Mouse (Mus musculus) bone marrow, adult 2 months (tissue): ENCODE data around the gene Mob3a. TPM values are rescaled to one million over a fixed set of nuclear protein-coding genes. Genes with fewer than 3 reads are reported as not detected.

Source experiments
- H3K27ac ChIP-seq: fragments of 200-500 bp; 2 replicates; pipeline ENCODE4 v1.5.1; 2012; ENCODE audit warnings: low read depth, mild to moderate bottlenecking, control low read depth, inconsistent platforms, low read length; ENCODE audit not compliant: control insufficient read depth, poor library complexity, insufficient read depth
- H3K4me1 ChIP-seq: fragments of 200-500 bp; 2 replicates; pipeline ENCODE4 v1.6.1; 2011; ENCODE audit warnings: low read length; ENCODE audit not compliant: control insufficient read depth, insufficient read depth
- H3K4me3 ChIP-seq: fragments of 200-500 bp; replicated peaks from 2 replicates; pipeline ENCODE3; 2011; ENCODE audit warnings: mild to moderate bottlenecking, low read depth, low read length, control low read depth; ENCODE audit not compliant: control insufficient read depth
- CTCF ChIP-seq: fragments of 200-500 bp; IDR thresholded peaks from 2 replicates; pipeline ENCODE4 v1.5.1; 2011; ENCODE audit warnings: low read length, control low read depth; ENCODE audit not compliant: control insufficient read depth, insufficient read depth
- POLR2A ChIP-seq: fragments of 200-500 bp; IDR thresholded peaks from 2 replicates; pipeline ENCODE4 v1.6.1; 2011; ENCODE audit warnings: low read depth, mild to moderate bottlenecking, control low read depth, low read length, borderline replicate concordance; ENCODE audit not compliant: control insufficient read depth
- WGBS: fragments of 180-500 bp; shearing (Covaris S2); methylation state at CpG from one replicate; pipeline ENCODE4 v1.1.7; 2018; 5-methylcytosine and 5-hydroxymethylcytosine counted together
- polyA plus RNA-seq: library from polyadenylated mRNA; stranded (reverse); fragments of >200 nt; gene quantifications from 2 replicates; pipeline ENCODE4 v1.2.4, GENCODE M21; 2011; ENCODE audit warnings: low replicate concordance; ENCODE audit not compliant: missing spikeins, insufficient read depth, insufficient read length

Mob3a gene
- polyA plus RNA-seq, 1 experiment, result 45.8 TPM

DNA sequence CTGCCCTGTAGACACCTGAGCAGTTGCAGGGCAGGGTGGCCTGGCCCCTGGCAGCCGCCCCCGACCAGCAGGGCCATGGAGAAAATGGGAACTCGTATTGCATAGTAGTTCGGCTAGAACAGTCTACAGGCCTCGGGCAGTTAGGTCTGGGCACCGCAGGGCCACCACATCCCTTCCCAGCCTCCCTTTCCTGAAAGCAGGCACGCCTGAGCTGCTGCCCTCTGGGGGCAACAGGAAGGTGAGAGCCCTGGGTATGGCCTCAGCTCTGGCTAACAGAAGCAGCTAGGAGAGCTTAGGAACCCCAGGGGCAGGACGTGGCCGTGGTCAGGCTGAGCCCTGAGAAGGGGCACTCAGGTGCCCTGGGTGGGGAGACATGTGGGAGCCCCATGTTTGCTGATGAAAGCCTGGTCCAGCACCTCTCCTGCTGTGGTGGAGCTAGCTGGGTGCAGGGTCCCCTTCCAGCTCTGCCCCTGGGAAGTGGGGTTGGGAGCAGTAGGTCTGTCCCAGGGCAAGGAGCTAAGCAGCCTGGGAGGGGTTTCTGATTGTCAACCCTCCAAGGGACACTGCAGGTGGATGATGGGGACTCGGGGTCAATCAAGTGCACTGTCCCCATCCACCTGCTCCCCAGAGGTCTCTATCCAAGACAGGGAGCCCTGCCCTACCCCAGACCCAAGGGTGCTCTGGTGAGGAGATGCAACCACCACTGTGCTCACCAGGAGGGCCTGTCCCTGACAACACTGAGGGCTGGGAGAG is 35.6 kb downstream of the Mob3a start:
- H3K4me1 ChIP-seq, result peaks cover 6% of the 10 kb centered on the region
- no peak overlapping the region for H3K4me3 ChIP-seq
- peak overlapping the region; percentile 60; the same call in 1 of the 2 replicates for H3K27ac ChIP-seq
- no peak for TF ChIP-seq POLR2A
- TF ChIP-seq CTCF, result no peak
- 27% methylated on average over 10 of the region's 10 CpGs for WGBS

DNA sequence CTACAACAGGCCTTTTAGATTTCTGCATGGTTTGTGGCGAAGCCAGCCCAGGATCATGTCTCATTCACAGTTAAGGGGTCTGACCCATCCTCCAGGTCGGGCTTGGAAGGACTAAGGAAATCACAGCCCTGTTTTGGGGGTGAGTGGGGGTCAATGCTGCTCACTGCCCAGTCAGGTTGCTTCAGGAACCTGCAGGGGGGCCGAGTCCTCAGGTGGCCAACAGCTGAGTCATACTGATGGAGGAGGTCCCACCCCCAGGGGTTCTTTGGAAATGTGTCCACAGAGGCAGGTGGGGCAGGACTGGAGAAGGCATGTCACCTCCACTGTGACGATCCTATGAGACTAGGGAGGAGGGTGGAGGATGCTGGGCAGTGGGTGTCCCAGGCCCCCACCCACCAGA is 36.3 kb downstream of the Mob3a start:
- 36% methylated on average over 4 of the region's 4 CpGs for WGBS
- TF ChIP-seq POLR2A (no peak), CTCF (no peak)
- Histone ChIP-seq H3K4me1 (peaks cover 6% of the 10 kb centered on the region), H3K4me3 (no peak overlapping the region), H3K27ac (no peak overlapping the region)

DNA sequence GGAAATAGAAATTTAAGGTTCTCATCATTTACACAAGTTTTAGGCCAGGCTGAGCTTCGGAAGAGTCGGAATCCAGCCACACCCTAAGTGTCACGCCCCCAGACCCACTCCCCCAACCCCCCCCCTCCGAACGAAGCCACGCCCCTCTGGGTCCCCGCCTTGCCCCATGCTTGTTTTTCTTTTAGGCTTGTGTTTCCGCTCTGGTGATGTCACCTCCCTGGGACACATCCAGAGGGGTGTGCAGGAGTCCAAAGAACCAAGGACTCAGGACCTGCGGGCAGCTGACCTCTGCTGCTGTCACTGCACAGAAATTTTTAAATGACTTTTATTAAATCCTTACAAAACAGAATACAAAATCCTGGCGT is 36.8 kb downstream of the Mob3a start:
- WGBS, result 15% methylated on average over 10 of the region's 10 CpGs
- Histone ChIP-seq H3K27ac (peak overlapping the region; percentile 83), H3K4me3 (no peak overlapping the region), H3K4me1 (peaks cover 6% of the 10 kb centered on the region)
- TF ChIP-seq CTCF (no peak), POLR2A (no peak)

DNA sequence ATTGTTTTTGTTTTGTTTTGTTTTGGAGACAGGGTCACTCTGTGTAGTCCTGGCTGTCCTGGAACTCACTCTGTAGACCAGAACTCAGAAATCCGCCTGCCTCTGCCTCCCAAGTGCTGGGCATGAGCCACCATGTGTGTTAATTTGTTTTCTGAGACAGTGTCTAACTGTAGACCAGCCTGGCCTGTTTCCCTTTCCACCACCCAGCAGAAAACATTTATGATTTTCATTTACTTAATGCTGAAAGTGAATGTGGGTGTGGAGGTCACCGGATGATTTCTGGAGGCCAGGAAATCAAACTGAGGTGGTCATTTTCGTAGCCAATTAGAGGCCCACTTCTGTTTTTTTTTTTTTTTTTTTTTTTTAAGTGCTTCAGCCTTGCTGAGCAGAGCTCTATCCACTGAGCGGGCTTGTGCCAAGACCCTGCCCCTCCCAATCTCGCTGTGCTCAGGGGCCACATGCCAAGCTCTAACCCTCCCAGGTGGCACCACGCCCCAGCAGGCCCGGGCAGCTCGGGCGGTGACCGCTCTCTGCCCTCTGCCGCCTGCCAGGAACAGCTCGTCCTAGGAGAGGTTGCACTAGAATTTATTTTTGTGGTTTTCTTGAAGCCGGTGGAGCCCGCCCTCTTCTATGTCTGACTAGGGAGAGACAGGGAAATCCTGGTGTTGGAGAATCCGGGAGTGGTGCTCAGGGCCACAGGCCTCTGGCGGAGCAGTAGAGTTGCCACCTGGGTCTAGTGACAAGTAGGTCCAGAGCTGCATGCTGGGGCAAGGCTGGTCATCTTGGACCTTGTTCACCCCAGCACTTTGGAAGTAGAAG is 37.4 kb downstream of the Mob3a start:
- H3K4me1 ChIP-seq, result peaks cover 6% of the 10 kb centered on the region
- WGBS, result 5% methylated on average over 16 of the region's 16 CpGs
- peak overlapping the region; percentile 83 for H3K27ac ChIP-seq
- TF ChIP-seq POLR2A (no peak), CTCF (no peak)
- H3K4me3 ChIP-seq, result no peak overlapping the region

DNA sequence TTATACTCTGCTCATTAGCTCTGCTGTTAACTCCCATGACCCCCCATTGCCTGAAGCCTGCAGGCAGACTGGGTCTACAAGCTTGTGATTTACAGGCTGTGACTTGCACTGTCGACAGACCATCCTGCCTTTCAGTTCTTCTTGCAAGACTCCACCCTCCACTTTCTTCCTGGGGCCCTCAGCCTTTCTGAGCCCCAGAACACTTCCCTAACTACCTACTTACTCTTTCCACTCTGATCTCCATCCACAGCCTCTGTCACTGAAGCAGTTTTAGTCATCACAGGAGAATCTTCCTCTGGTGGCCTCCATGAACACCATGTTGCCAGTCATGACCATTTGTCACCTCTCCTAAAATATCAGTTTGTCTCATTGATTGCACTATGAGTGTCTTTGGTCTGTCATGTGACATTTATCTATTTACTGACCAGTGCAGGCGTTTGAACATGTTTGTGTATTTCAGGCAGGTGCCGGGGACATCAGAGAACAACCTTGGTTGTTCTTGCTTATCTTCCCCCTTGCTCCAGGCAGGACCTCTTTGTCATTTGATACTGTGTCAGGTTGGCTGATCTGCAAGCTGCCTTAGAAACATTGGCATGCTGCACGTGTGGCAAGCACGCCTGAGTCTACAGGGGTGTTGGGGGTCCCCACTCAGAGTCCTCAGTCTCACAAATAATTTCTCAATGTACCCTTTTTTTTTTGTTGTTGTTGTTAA is 38.1 kb downstream of the Mob3a start:
- Histone ChIP-seq H3K4me3 (no peak overlapping the region), H3K4me1 (peaks cover 6% of the 10 kb centered on the region), H3K27ac (peak overlapping the region; percentile 68)
- no peak for TF ChIP-seq POLR2A
- no peak for TF ChIP-seq CTCF
- 20% methylated on average over 5 of the region's 5 CpGs for WGBS

DNA sequence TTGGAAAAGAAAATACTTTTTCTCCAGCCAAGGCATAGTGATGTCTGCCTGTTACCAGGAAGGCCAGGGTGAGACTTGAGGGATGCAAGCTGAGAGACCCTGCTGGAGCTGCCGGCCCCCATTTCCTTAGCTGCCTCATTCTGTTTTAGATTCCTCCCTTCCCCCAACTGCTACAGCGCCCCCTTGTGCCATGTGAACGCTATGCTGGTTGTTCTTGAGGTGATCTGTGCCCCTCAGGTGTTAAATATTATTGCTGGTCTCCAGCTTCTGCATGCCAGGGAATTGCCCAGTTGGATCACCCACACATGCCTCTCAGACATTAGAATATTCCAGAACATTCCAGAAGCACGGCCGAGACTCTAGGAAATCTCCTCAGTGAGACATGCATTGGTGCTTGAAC is 40.6 kb downstream of the Mob3a start:
- TF ChIP-seq CTCF (peak; percentile 84), POLR2A (no peak)
- H3K27ac ChIP-seq, result no peak overlapping the region
- H3K4me1 ChIP-seq, result peaks cover 12% of the 10 kb centered on the region
- 35% methylated on average over 5 of the region's 5 CpGs for WGBS
- H3K4me3 ChIP-seq, result no peak overlapping the region

DNA sequence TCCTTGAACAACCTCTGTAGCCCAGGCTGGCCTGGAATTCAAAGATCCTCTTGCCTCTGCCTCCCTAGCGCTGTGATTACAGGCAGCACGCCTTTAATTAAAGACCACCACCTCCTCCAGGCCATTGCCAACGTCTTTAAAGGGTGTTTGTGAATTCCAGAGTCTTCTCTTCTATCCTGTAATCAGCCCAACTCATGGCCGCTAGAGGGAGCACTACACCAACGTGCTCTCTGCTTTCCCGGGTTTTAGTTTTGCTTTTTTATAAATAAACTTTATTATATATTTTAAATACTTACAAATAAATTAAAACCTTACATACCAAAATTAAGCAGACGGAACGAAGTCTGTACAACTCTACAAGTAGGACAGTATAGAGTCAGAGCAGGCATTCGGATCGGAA is 42.6 kb downstream of the Mob3a start:
- peak; percentile 73 for TF ChIP-seq CTCF
- no peak for TF ChIP-seq POLR2A
- H3K4me1 ChIP-seq, result peaks cover 10% of the 10 kb centered on the region
- 11% methylated on average over 10 of the region's 10 CpGs for WGBS
- no peak overlapping the region for H3K4me3 ChIP-seq
- H3K27ac ChIP-seq, result peak overlapping the region; percentile 62

DNA sequence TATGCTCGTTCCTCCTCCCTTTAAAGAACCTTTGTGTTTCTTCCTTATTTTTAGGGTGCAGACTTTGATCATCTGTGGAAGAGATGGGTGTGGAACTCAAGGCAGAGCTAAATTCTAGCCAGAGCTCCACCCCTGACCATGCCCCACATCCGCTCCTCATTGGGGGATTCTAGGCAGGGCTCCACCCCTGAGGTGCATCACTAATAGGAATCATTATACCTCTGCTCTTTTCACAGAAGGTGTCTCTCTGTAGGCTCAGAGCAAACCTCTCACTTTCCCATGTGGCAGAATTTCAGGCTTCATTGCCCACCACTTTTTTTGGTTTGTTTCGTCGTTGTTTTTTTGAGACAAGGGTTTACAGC is 43.0 kb downstream of the Mob3a start:
- H3K4me1 ChIP-seq, result peaks cover 9% of the 10 kb centered on the region
- H3K4me3 ChIP-seq, result no peak overlapping the region
- peak overlapping the region; percentile 62 for H3K27ac ChIP-seq
- WGBS, result 10% methylated on average over 4 of the region's 4 CpGs
- TF ChIP-seq CTCF (no peak), POLR2A (no peak)
